Mouse (Mus musculus) cerebellum, postnatal 14 days (tissue): ENCODE data around the gene Pon2.

ENCODE experiments used
- DNase-seq, 2 experiments: peaks; one replicate each; pipeline ENCODE4 v3.0.0; 2021; ENCODE audit warnings: mixed read lengths in 2 of 2

Gene Pon2

GRCm38 (mm10) chr6:5218190-5218589, 80.1 kb downstream of the Pon2 start:
- DNase-seq, result no peak
